Mouse (Mus musculus): ENCODE results near the gene Capns2. TPM values are rescaled to one million over a fixed set of nuclear protein-coding genes. Genes with fewer than 3 reads are reported as not detected.

Gene Capns2
- total and polyA plus RNA-seq, 3 experiments, result 0.21 to 0.62 TPM; not detected in 1

DNA sequence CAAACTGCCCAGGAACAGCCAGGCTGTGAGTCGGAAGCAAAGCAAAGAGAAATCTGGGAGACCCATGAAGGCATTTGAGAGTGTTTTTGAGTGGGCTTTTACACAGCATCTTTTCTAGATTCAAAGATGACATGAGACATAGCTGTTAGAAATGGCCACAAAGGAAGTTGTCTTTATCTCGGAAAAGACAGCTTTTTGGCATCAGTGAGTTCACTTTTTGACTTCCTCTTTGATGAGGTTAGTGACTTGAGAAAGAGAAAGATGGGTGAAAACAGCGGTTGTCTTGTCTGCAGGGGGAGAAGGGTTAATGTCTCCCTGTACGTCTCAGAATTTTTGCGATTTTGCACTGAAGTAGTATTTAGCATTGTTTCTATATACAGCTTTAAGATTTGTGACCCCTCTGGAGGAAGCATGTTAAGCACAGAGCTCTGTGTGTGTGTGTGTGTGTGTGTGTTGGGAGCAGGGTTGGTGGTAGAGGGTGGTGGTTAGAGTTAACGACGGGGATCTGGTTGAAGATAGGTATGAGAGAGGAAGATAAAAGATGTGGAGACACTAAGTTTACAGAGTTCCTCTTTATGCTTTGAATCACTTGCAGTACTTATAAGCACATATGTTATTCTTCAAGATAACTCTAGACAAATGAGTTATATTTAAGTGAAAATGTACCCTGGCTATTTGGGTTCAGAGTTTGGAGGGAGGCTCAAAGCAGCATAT is 44.8 kb upstream of the Capns2 start:
- Histone ChIP-seq H3K9ac (ENCODE audit: control insufficient read depth, low read depth, low read length, poor library complexity, severe bottlenecking) (peak overlapping the region; percentile 88), H3K4me3 (ENCODE audit: control insufficient read depth in 1 of 2, insufficient read depth in 1 of 2, low read depth in 2 of 2, low read length in 2 of 2) (peak overlapping the region; percentile 83 to 92), H3K27ac (ENCODE audit: control insufficient read depth, low read depth, low read length) (peak overlapping the region; percentile 95), H3K4me1 (ENCODE audit: control insufficient read depth in 1 of 2, insufficient read depth in 2 of 2, low read length in 2 of 2) (peaks cover 13 to 22% of the 10 kb centered on the region in 2 experiments), H3K36me3 (ENCODE audit: control insufficient read depth in 1 of 2, insufficient read depth in 2 of 2, low read length in 2 of 2) (peaks cover 0 to 17% of the 10 kb centered on the region in 2 experiments; a peak in 2 of 4 replicates), H3K79me2 (ENCODE audit: control insufficient read depth, insufficient read depth, low read length, poor library complexity) (peaks cover 18% of the 10 kb centered on the region), H3K27me3 (ENCODE audit: control insufficient read depth in 1 of 2, insufficient read depth in 2 of 2, low read length in 2 of 2) (no peaks in the 10 kb centered on the region), H3K9me3 (replicated peaks; ENCODE audit: insufficient read depth, low read length) (no peaks in the 10 kb centered on the region)
- peak; percentile 60; the same call in 1 of the 2 replicates for TF ChIP-seq MAZ (IDR thresholded peaks at IDR 0.05; ENCODE audit: low read depth, low read length)
- TF ChIP-seq BHLHE40 (IDR thresholded peaks at IDR 0.05; ENCODE audit: borderline replicate concordance, low read depth, low read length), result peak; percentile 32; the same call in 1 of the 2 replicates
- TF ChIP-seq E2F4 (IDR thresholded peaks at IDR 0.05; ENCODE audit: borderline replicate concordance, low read depth, low read length), result no peak
- TF ChIP-seq TBP (IDR thresholded peaks at IDR 0.05; ENCODE audit: low read depth, low read length), result 0 out of 2 replicates have a peak, but pooled peaks have one; percentile 24
- TF ChIP-seq MEF2A (IDR thresholded peaks at IDR 0.05; ENCODE audit: extremely low read depth, insufficient replicate concordance, low read depth, low read length, poor library complexity, severe bottlenecking), result no peak
- peak; percentile 84 to 92 for TF ChIP-seq EP300 (IDR thresholded peaks at IDR 0.05; ENCODE audit: low read depth in 1 of 2, low read length in 2 of 2)
- no peak; the same call in none of the 2 replicates for TF ChIP-seq MXI1 (IDR thresholded peaks at IDR 0.05; ENCODE audit: low read depth, low read length)
- TF ChIP-seq CHD2 (IDR thresholded peaks at IDR 0.05; ENCODE audit: low read length), result no peak; the same call in 1 of the 2 replicates
- peak; percentile 64 for TF ChIP-seq ETS1 (IDR thresholded peaks at IDR 0.05; ENCODE audit: low read depth, low read length)
- peak; percentile 78; the same call in 1 of the 2 replicates for TF ChIP-seq SIN3A (IDR thresholded peaks at IDR 0.05; ENCODE audit: low read length)
- TF ChIP-seq GATA1 (IDR thresholded peaks at IDR 0.05; ENCODE audit: low read depth, low read length), result peak; percentile 85
- peak; percentile 78 for TF ChIP-seq TAL1 (IDR thresholded peaks at IDR 0.05; ENCODE audit: low read length)
- 0 out of 2 replicates have a peak, but pooled peaks have one; percentile 68 for TF ChIP-seq MYC (IDR thresholded peaks at IDR 0.05; ENCODE audit: low read depth, low read length)
- TF ChIP-seq CHD1 (IDR thresholded peaks at IDR 0.05; ENCODE audit: low read depth, low read length), result no peak
- peak; percentile 76 for TF ChIP-seq RCOR1 (IDR thresholded peaks at IDR 0.05; ENCODE audit: low read depth, low read length)
- 0 out of 2 replicates have a peak, but pooled peaks have one; percentile 6 for TF ChIP-seq MAX (IDR thresholded peaks at IDR 0.05; ENCODE audit: low read length)
- TF ChIP-seq GABPA (IDR thresholded peaks at IDR 0.05; ENCODE audit: low read depth, low read length), result no peak
- no peak for TF ChIP-seq ZMIZ1 (IDR thresholded peaks at IDR 0.05; ENCODE audit: low read depth, low read length)
- TF ChIP-seq JUND (IDR thresholded peaks at IDR 0.05; ENCODE audit: low read depth, low read length), result no peak
- no peak for TF ChIP-seq NRF1 (IDR thresholded peaks at IDR 0.05; ENCODE audit: insufficient read depth, low read depth, low read length, poor library complexity, severe bottlenecking)
- peak; percentile 65 for TF ChIP-seq TCF12 (IDR thresholded peaks at IDR 0.05; ENCODE audit: low read depth, low read length)
- TF ChIP-seq USF1 (IDR thresholded peaks at IDR 0.05; ENCODE audit: low read depth, low read length), result no peak
- 0 out of 2 replicates have a peak, but pooled peaks have one; percentile 35 for TF ChIP-seq MYB (IDR thresholded peaks at IDR 0.05; ENCODE audit: low read depth, low read length)
- no peak for TF ChIP-seq USF2 (IDR thresholded peaks at IDR 0.05; ENCODE audit: borderline replicate concordance in 1 of 2, insufficient read depth in 1 of 2, low read depth in 1 of 2, low read length in 2 of 2)
- TF ChIP-seq HCFC1 (IDR thresholded peaks at IDR 0.05; ENCODE audit: low read depth, low read length), result peak; percentile 42; the same call in 1 of the 2 replicates
- peak; percentile 90 for DNase-seq (ENCODE audit: low read depth, low spot score)
